10 mouse cellular contexts compared by ENCODE assay signal in the genomic region with DNA sequence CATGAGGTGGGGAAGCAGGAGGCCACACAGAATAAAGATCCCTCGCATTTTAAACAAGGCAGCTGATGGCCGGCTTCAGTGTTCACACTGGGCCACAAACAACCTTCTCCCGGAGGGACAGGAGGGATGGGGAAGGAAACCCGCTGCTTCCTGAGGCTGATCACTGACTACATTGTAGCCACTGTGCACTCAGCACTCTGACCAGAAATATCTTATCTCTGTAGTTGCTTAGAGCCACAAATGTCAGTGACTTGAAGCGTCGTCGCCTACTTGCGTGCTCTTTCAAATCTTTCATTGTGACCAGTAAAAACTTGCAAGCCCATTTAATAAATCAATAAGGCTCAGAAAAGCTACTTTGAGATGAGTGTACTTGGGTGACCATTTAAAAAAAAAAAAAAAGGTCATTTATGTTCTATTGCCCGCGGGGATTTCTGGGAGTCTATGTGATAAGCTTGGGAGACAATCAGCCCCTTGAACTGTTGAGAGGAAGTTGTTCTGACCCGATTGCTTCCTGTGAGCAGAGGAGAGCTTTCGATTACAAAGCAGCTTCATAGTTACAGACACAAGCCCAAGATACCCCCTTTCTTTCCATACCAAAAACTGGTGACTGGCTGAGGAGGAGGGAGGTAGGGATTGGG. TPM values are rescaled to one million over a fixed set of nuclear protein-coding genes. Genes with fewer than 3 reads are reported as not detected.
DNase-seq lines count a peak whose midpoint lies in the region; ATAC-seq and TF ChIP-seq lines count a peak whose summit lies in the region.
"Had no signal": no experiment of that assay in that cellular context is flagged by ENCODE, and none has a peak within 500 bp of the region (broad histone marks: within the 10 kb centered on the region; RNA-seq: fewer than 3 reads in every experiment).

No protein-coding gene starts in this region.

- ATAC-seq in heart, embryonic 15.5 days (replicated peaks; ENCODE audit: insufficient number of reproducible peaks, insufficient read depth, low FRiP score, low read depth): no peak
- no peak for ATAC-seq in lung, embryonic 15.5 days (ENCODE audit: borderline replicate concordance, extremely low read depth, low FRiP score, low TSS enrichment)
- ATAC-seq in inflammation-experienced regulatory T-cells, adult 6 months: peak; percentile 74

- TF ChIP-seq EP300 in MEL (IDR thresholded peaks at IDR 0.05; ENCODE audit: low read depth in 1 of 2, low read length in 2 of 2): no peak

- peaks cover 22% of the 10 kb centered on the region for H3K4me1 ChIP-seq in heart, embryonic 15.5 days (replicated peaks)
- peaks cover 14% of the 10 kb centered on the region for H3K4me1 ChIP-seq in lung, embryonic 15.5 days
- H3K4me1 ChIP-seq in MEL (ENCODE audit: control insufficient read depth in 1 of 2, insufficient read depth in 2 of 2, low read length in 2 of 2): peaks cover 0 to 2% of the 10 kb centered on the region in 2 experiments; a peak in 2 of 4 replicates

- peak overlapping the region; percentile 50 for H3K27ac ChIP-seq in heart, embryonic 15.5 days
- no peak overlapping the region for H3K27ac ChIP-seq in lung, embryonic 15.5 days
- no peak overlapping the region for H3K27ac ChIP-seq in MEL (ENCODE audit: control insufficient read depth, low read depth, low read length)

- H3K9ac ChIP-seq in heart, embryonic 15.5 days: no peak overlapping the region
- no peak overlapping the region for H3K9ac ChIP-seq in lung, embryonic 15.5 days
- H3K9ac ChIP-seq in MEL (ENCODE audit: control insufficient read depth, low read depth, low read length, poor library complexity, severe bottlenecking): peak overlapping the region; percentile 15; the same call in 1 of the 2 replicates

- no peak overlapping the region for H3K4me3 ChIP-seq in heart, embryonic 15.5 days
- no peak overlapping the region for H3K4me3 ChIP-seq in lung, embryonic 15.5 days
- H3K4me3 ChIP-seq in MEL (ENCODE audit: control insufficient read depth in 1 of 2, insufficient read depth in 1 of 2, low read depth in 2 of 2, low read length in 2 of 2): peak overlapping the region; percentile 26 to 47

- no peak for TF ChIP-seq RAD21 in MEL (IDR thresholded peaks at IDR 0.05; ENCODE audit: low read depth, low read length)

- H3K36me3 ChIP-seq in heart, embryonic 15.5 days: no peaks in the 10 kb centered on the region
- H3K36me3 ChIP-seq in lung, embryonic 15.5 days: no peaks in the 10 kb centered on the region
- peaks cover 0 to 3% of the 10 kb centered on the region in 2 experiments; a peak in 1 of 4 replicates for H3K36me3 ChIP-seq in MEL (ENCODE audit: control insufficient read depth in 1 of 2, insufficient read depth in 2 of 2, low read length in 2 of 2)

- TF ChIP-seq POLR2A in MEL (IDR thresholded peaks at IDR 0.05; ENCODE audit: control insufficient read depth in 1 of 2, insufficient read depth in 1 of 2, low read depth in 1 of 2, low read length in 2 of 2, poor library complexity in 1 of 2): no peak

- no peak for DNase-seq in heart, postnatal 4 days
- no peak for DNase-seq in lung, postnatal 25 days (ENCODE audit: low spot score)
- DNase-seq in MEL (ENCODE audit: low read depth, low spot score): peak; percentile 54
- no peak for DNase-seq in ovary, postnatal 14 days (ENCODE audit: low spot score)
- DNase-seq in cerebellum, postnatal 4 days (ENCODE audit: low spot score in 2 of 2): no peak
- DNase-seq: cerebellum, adult 9-11 months; kidney, adult 18-20 months had no signal

- no peaks in the 10 kb centered on the region for H3K79me2 ChIP-seq in MEL (ENCODE audit: control insufficient read depth, insufficient read depth, low read length, poor library complexity)

- WGBS in heart, embryonic 15.5 days: 12% methylated on average over 12 of the region's 12 CpGs
- 34% methylated on average over 12 of the region's 12 CpGs for WGBS in lung, embryonic 15.5 days

- H3K9me3 ChIP-seq in heart, embryonic 15.5 days (replicated peaks): no peaks in the 10 kb centered on the region
- no peaks in the 10 kb centered on the region for H3K9me3 ChIP-seq in lung, embryonic 15.5 days
- H3K9me3 ChIP-seq in MEL (replicated peaks; ENCODE audit: insufficient read depth, low read length): no peaks in the 10 kb centered on the region

- H3K27me3 ChIP-seq in heart, embryonic 15.5 days: peaks cover 11% of the 10 kb centered on the region
- H3K27me3 ChIP-seq in lung, embryonic 15.5 days: no peaks in the 10 kb centered on the region
- no peaks in the 10 kb centered on the region for H3K27me3 ChIP-seq in MEL (ENCODE audit: control insufficient read depth in 1 of 2, insufficient read depth in 2 of 2, low read length in 2 of 2)

- peak overlapping the region; percentile 35 for H3K4me2 ChIP-seq in heart, embryonic 15.5 days
- H3K4me2 ChIP-seq in lung, embryonic 15.5 days: peak overlapping the region; percentile 3; the same call in 1 of the 2 replicates

- no peak for TF ChIP-seq CTCF in MEL (IDR thresholded peaks at IDR 0.05 in 2 of 3, conservative IDR thresholded peaks at IDR 0.05 in 1 of 3; ENCODE audit: control insufficient read depth in 1 of 3, insufficient read depth in 1 of 3, low read depth in 2 of 3, low read length in 3 of 3, poor library complexity in 1 of 3, severe bottlenecking in 1 of 3)

TF ChIP-seq in MEL, 35 proteins besides CTCF, POLR2A, EP300 and RAD21:
- TF ChIP-seq USF2 (IDR thresholded peaks at IDR 0.05; ENCODE audit: borderline replicate concordance in 1 of 2, insufficient read depth in 1 of 2, low read depth in 1 of 2, low read length in 2 of 2) (no peak), BHLHE40 (IDR thresholded peaks at IDR 0.05; ENCODE audit: borderline replicate concordance, low read depth, low read length) (no peak), RCOR1 (IDR thresholded peaks at IDR 0.05; ENCODE audit: low read depth, low read length) (peak; percentile 52; the same call in 1 of the 2 replicates), ZNF384 (IDR thresholded peaks at IDR 0.05; ENCODE audit: low read depth, low read length) (peak; percentile 66), TBP (IDR thresholded peaks at IDR 0.05; ENCODE audit: low read depth, low read length) (no peak), ETS1 (IDR thresholded peaks at IDR 0.05; ENCODE audit: low read depth, low read length) (no peak), NELFE (IDR thresholded peaks at IDR 0.05; ENCODE audit: low read depth, low read length) (no peak), ZMIZ1 (IDR thresholded peaks at IDR 0.05; ENCODE audit: low read depth, low read length) (no peak), MYC (IDR thresholded peaks at IDR 0.05; ENCODE audit: low read depth, low read length) (no peak), TCF12 (IDR thresholded peaks at IDR 0.05; ENCODE audit: low read depth, low read length) (no peak), ELF1 (IDR thresholded peaks at IDR 0.05; ENCODE audit: low read depth, low read length) (no peak), USF1 (IDR thresholded peaks at IDR 0.05; ENCODE audit: low read depth, low read length) (no peak), GATA1 (IDR thresholded peaks at IDR 0.05; ENCODE audit: low read depth, low read length) (peak; percentile 5; the same call in 1 of the 2 replicates)

RNA-seq across cellular contexts. Expression of gene Ptpn13, which starts 47.4 kb away (rescaled TPM):
- polyA plus RNA-seq in heart, embryonic 15.5 days (2015; fragmentation: Nextera tagmentation; extraction: Ambion mirVana): 5.9 and 8.8 TPM in 2 replicates
- total RNA-seq in heart, postnatal 4 days (2021): 10 to 100 TPM; 12.6 to 14.6 TPM
- polyA plus RNA-seq in lung, embryonic 15.5 days (2015; fragmentation: Nextera tagmentation; extraction: Ambion mirVana): 12.1 and 14.0 TPM in 2 replicates
- 15.1 and 18.4 TPM in 2 replicates for total RNA-seq in MEL (2012; rRNA removed)
- 10 to 100 TPM; 15.5 to 43.6 TPM for polyA plus RNA-seq in MEL (2012; ENCODE audit: insufficient read depth in 1 of 2, insufficient read length in 2 of 2, low read depth in 1 of 2, low replicate concordance in 2 of 2, missing spikeins in 1 of 2)
- 10 to 100 TPM; 19.1 to 30.1 (median 25.2) TPM for polyA plus RNA-seq in inflammation-experienced regulatory T-cells, adult 6 months (2017; shearing (Covaris generic))

Comparison
In these comparisons a context has a peak if more than half of its experiments do, and no peak if none do; other contexts are left out.
1. H3K4me3 ChIP-seq: peak in MEL (2 of 2); none in heart, embryonic 15.5 days (single experiment) and lung, embryonic 15.5 days (single experiment).